Mouse (Mus musculus) mature B cell (primary cell): Measurements from ENCODE around the gene Adipoq.
"Not testable (repeated sequence)": the region's sequence is repeated elsewhere in the genome, so short reads cannot be mapped to it uniquely, and the experiment has no call there.

Experiments
- in situ Hi-C: fragments of 300-500 bp; cut with MboI; formaldehyde crosslinking; loops from 2 replicates; pipeline ENCODE4 v1.14.3; 2019

Adipoq gene

GRCm38 (mm10) chr16:23146280-23146679, at the start of gene Adipoq:
TSS of gene Adipoq (plus strand) at chr16:23146536.
- in situ Hi-C loops, result loop anchor here (25.0 kb wide), 1 partner anchor 259 kb away; the partner anchor contains the start of gene Ahsg

- in situ Hi-C loops, result not testable (repeated sequence)
These were observed 49.5 kb upstream of the Adipoq start for GRCm38 (mm10) chr16:23096886-23097285.

- in situ Hi-C loops, result not testable (repeated sequence)
These were observed 48.8 kb upstream of the Adipoq start for GRCm38 (mm10) chr16:23097290-23098104.

DNA sequence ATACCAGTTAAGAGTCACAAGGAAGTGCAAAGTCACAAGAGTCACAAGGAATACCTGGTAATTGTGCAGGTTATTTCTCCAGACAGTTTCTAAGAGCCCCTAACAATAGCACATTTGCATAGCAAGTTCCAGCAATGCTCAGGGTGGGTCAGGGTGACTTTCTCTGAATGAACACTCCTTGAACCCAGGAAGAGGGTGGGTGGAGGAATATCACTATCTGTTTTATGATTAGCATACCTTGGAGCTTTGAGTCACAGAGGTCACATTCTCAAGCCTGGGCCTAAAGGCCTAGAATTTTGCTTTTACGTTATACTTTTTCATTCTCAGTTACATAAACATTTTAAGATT, 48.3 kb upstream of the Adipoq start:
- in situ Hi-C loops, result not testable (repeated sequence)

DNA sequence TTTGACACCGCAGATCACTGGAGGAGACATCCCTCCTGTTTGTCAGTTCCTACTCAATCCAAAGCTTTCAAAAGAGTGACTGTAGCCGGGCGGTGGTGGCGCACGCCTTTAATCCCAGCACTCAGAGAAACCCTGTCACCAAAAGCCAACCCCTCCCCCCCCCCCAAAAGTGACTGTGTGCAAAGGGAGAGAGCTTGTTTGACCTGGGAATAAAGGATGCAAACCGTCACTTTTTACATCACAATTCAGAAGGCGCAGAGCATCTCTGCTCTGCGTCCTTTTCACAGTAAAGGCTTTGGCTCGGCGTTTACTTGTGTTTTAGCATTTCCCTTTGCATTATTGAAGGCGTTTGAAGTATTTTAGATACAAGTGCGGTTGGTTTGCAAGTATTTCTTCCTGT, 46.7 kb upstream of the Adipoq start:
- in situ Hi-C loops, result loop anchor here (10.0 kb wide), 1 partner anchor 125 kb away; the partner anchor contains the start of gene St6gal1

- in situ Hi-C loops, result loop anchor here (10.0 kb wide), 1 partner anchor 125 kb away; the partner anchor contains the start of gene St6gal1
These were observed 46.2 kb upstream of the Adipoq start for GRCm38 (mm10) chr16:23100099-23100575.

DNA sequence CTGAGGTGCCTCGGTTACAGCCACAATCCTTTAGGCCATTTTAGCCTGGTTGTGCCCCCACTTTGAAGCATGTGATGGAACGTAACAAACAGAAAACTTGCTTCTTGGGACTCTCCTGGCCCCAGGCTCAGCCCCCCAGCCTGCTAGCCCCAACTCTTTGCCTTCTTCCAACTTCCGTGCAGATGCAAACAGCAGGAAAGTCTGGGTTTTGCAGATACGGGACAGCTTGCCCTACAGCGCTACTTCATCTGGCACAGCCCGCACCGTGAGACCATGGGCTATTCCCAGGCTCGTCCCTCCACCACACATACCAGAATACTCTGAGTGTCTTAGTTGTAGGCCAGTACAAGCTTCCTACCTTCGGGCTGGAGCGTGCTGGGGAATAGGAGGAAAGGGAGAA, 45.7 kb upstream of the Adipoq start:
- in situ Hi-C loops, result loop anchor here (10.0 kb wide), 1 partner anchor 124 kb away; the partner anchor contains the start of gene St6gal1

- in situ Hi-C loops, result loop anchor here (10.0 kb wide), 1 partner anchor 122 kb away; the partner anchor contains the start of gene St6gal1
These were observed 43.8 kb upstream of the Adipoq start for GRCm38 (mm10) chr16:23102340-23103037.

GRCm38 (mm10) chr16:23103038-23103745, 43.1 kb upstream of the Adipoq start:
- in situ Hi-C loops, result loop anchor here (10.0 kb wide), 1 partner anchor 122 kb away; the partner anchor contains the start of gene St6gal1

DNA sequence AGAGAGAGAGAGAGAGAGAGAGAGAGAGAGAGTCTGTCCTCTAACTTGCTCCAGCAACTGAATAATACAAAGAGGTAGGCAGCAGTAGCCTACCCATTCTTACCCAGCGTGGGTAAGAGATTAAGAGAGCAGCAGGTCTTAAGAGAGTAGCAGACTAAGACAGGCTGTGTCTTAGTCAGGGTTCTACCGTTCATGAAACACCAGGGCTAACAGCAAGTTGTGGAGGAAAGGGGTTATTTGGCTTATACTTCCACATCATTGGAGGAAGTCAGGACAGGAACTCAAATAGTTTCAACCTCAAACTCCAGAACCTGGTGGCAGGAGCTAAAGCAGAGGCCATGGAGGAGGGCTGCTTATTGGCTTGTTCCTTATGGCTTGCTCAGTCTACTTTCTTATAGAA, 42.5 kb upstream of the Adipoq start:
- in situ Hi-C loops, result loop anchor here (10.0 kb wide), 1 partner anchor 121 kb away; the partner anchor contains the start of gene St6gal1

GRCm38 (mm10) chr16:23106121-23106520, 40.2 kb upstream of the Adipoq start:
- in situ Hi-C loops, result loop anchor here (10.0 kb wide), 1 partner anchor 119 kb away; the partner anchor contains the start of gene St6gal1

- in situ Hi-C loops, result loop anchor here (10.0 kb wide), 1 partner anchor 117 kb away; the partner anchor contains the start of gene St6gal1
These were observed 38.9 kb upstream of the Adipoq start, which contains the start of gene Eif4a2 for GRCm38 (mm10) chr16:23107231-23107942. TSS of gene Eif4a2 (plus strand) at chr16:23107444.

DNA sequence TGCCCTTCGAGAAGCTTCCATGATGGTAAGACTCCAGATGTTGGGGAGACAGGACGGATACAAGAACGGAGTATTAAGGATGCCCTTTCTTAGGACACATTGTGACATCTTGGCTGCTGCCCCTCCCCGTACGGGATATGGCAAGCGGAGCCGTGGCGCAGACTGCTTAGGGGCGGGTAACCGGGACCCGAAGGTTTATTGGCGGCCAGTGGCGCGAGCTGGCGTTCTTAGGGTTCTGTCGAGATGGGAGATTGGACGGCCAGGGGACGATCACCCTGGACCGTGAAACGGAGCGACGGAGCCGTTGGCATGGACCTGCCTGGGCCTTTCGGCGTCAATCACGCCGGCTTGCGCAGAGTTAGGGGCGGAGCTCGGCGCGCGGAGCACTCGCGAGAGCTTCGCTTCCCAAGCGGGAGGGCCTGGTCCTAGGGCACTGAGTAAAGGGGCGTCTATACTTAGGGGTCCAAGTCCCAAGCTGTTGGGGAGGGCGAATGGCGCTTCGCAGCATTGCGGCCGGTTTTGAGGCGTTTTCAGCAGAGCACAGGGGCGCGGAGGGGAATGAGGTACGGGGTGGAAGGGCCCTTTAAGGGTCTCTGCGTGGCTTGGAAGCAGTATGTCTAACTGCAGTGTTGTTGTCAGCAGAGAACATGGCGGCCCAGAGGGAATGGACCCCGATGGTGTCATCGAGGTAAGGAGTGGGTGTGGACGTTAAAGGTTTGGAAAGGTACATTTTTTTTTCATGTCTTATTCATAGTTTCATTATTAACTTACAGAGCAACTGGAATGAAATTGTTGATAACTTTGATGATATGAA, 38.2 kb upstream of the Adipoq start:
- in situ Hi-C loops, result loop anchor here (10.0 kb wide), 1 partner anchor 117 kb away; the partner anchor contains the start of gene St6gal1

GRCm38 (mm10) chr16:23108943-23109342, 37.4 kb upstream of the Adipoq start:
- in situ Hi-C loops, result loop anchor here (10.0 kb wide), 1 partner anchor 116 kb away; the partner anchor contains the start of gene St6gal1

DNA sequence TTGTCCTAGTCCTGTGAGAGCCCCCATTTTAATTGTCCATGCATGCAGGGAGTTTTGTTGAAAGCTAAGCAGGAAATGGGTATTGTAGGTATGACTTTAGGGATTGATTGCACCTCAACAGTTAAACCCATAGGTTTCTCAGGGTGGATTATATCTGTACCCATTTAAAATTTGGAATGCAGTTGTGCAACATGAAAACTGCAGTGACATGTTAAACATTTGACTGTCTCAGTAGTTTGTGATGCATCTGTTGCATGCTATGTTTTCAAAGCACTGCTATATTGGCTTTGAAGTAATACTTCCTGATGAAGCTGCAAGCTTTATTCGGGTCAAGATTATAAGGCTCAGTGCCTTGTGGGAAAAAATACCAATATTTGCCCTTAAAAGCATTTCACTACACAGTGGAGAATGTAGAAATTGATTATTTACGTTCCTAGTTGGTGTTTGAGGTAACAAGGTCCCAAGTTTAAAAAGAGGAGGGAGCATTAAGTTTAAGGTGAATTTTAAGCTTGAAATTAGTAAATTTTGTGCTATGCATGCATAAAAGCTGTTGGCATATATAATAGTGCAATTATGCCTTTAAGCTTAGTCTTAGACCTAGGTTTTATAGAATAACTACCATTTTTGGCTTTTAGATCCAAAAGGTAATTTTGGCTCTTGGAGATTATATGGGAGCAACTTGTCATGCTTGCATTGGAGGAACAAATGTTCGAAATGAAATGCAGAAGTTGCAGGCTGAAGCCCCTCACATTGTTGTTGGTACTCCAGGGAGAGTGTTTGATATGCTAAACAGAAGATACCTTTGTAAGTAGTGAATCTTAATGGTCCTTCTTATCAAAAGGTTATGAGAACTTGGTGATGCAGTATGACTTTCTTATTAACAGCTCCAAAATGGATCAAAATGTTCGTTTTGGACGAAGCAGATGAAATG, 36.7 kb upstream of the Adipoq start:
- in situ Hi-C loops, result loop anchor here (10.0 kb wide), 1 partner anchor 115 kb away; the partner anchor contains the start of gene St6gal1

GRCm38 (mm10) chr16:23112348-23112747, 34.0 kb upstream of the Adipoq start:
- in situ Hi-C loops, result no loop called here

- in situ Hi-C loops, result no loop called here
These were observed 33.4 kb upstream of the Adipoq start for GRCm38 (mm10) chr16:23112861-23113435.

DNA sequence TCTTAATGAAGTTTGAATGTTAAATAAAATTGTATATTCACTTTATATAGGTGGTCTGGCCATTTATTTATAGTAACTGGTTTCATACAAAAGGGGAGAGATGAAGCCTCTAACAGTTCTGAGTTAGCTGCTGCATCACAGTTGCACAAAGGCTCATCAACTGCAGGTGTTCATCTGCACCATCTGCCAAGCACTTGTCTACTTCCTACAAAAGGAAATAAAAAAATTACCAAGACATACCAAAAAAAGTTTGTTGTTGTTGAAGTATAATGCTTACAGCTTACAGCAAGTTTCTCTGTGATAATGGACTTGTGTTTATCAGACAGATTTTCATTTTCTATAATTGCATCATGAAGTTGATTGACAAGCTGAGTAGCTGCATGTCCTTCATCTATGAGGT, 32.4 kb upstream of the Adipoq start:
- in situ Hi-C loops, result no loop called here
